Mouse (Mus musculus): Measurements from ENCODE around the gene Dot1l.

Gene Dot1l

GRCm38 (mm10) chr10:80838346-80838912, 83.4 kb downstream of the Dot1l start:
- DNase-seq = no peak

- DNase-seq = no peak
These were observed 84.8 kb downstream of the Dot1l start for GRCm38 (mm10) chr10:80839848-80840247.

- no peak for DNase-seq
These were observed 86.7 kb downstream of the Dot1l start for GRCm38 (mm10) chr10:80841685-80842084.

GRCm38 (mm10) chr10:80842334-80842733, 87.3 kb downstream of the Dot1l start:
- no peak for DNase-seq

- no peak for DNase-seq
These were observed 88.3 kb downstream of the Dot1l start for GRCm38 (mm10) chr10:80843087-80843930.

- DNase-seq = no peak
These were observed 89.0 kb downstream of the Dot1l start, which contains the start of gene Lingo3 for GRCm38 (mm10) chr10:80843931-80844547. TSS of gene Lingo3 (minus strand) at chr10:80844039.
